Mouse (Mus musculus): ENCODE measurements around the gene Ubc. TPM values are rescaled to one million over a fixed set of nuclear protein-coding genes. Genes with fewer than 3 reads are reported as not detected.

Gene Ubc
- polyA plus RNA-seq, 1 experiment from 2014 or later = 1,042 TPM

DNA sequence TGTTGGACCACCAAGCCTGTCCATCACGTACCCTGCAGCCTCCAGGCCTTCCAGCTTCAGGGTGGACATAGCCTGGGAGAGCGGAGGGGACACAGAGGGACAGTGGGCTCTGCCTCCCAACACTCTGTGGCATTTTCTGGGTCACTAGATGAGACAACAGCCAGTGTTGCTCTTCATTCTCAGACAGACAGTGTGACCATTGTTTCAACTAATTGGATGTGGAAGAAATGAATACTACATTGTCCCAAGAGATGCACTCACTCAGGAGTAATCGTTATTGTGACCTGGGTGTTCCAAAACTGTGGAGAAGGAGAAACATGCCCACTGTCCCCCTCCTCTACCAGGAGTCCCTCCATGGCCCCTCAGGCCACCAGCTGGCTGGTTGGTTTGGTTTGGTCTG is 40.6 kb downstream of the Ubc start:
- 72% methylated on average over 3 of the region's 3 CpGs for WGBS
- Histone ChIP-seq H3K9ac (ENCODE audit: low read length) (no peak overlapping the region), H3K9me3 (ENCODE audit: control insufficient read depth, low read length) (no peaks in the 10 kb centered on the region), H3K4me1 (replicated peaks; ENCODE audit: control insufficient read depth, insufficient read depth, low read length) (no peaks in the 10 kb centered on the region), H3K27me3 (ENCODE audit: control insufficient read depth, insufficient read depth, low read length) (no peaks in the 10 kb centered on the region), H3K36me3 (ENCODE audit: control insufficient read depth, insufficient read depth, low read length) (no peaks in the 10 kb centered on the region), H3K4me2 (ENCODE audit: low read depth, low read length, severe bottlenecking) (no peak overlapping the region), H3K27ac (ENCODE audit: low read depth, low read length) (no peak overlapping the region), H3K4me3 (ENCODE audit: low read depth, low read length) (no peak overlapping the region)
- DNase-seq (ENCODE audit: low spot score) (no peak), ATAC-seq (replicated peaks; ENCODE audit: low FRiP score) (no peak)

DNA sequence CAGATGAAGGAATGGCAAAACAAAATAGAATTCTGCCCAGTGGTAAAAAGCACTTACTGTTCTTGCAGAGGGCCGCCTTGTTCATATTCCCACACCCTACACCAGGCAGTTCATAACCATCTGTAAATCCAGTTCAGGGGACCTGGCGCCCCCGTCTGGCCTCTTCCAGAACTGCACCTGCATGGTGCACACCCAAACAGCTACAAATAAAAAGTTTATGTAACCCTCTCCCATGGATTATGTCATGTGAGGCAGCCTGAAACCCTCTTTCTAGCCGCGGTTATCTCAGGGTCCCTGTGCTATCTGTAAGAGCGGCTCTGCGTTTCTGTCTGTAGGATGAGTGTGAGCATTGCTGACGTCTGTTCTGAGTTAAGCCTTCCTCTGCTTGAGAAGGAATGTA is 41.5 kb downstream of the Ubc start:
- 39% methylated on average over 8 of the region's 8 CpGs for WGBS
- DNase-seq (ENCODE audit: low spot score) = peak; percentile 76
- H3K27me3 ChIP-seq (ENCODE audit: control insufficient read depth, insufficient read depth, low read length) = no peaks in the 10 kb centered on the region

DNA sequence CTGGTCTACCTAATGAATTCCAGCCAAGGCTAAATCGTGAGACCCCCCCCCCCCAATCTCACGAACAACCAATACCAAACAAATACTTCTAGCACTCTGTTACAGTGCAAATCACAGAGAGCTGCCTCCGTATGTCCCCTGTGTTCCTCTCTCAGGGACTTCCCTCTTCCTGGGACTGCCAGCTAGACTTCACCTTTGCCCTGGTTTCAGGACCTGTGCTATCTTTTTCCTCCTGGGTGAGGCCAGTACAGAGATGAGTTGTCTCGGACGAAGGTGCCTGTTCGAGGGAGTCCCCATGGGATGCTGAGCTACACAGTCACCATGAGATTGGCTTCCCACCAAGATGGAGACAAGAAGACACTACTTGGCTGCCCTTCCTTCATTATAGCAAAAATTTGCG is 41.9 kb downstream of the Ubc start:
- no peak overlapping the region for H3K27ac ChIP-seq (ENCODE audit: low read depth, low read length)
- H3K9ac ChIP-seq (ENCODE audit: low read length) = no peak overlapping the region
- H3K36me3 ChIP-seq (ENCODE audit: control insufficient read depth, insufficient read depth, low read length) = no peaks in the 10 kb centered on the region
- DNase-seq (ENCODE audit: low spot score) (no peak), ATAC-seq (replicated peaks; ENCODE audit: low FRiP score) (no peak)
- H3K4me1 ChIP-seq (replicated peaks; ENCODE audit: control insufficient read depth, insufficient read depth, low read length) = no peaks in the 10 kb centered on the region
- H3K27me3 ChIP-seq (ENCODE audit: control insufficient read depth, insufficient read depth, low read length) = no peaks in the 10 kb centered on the region
- H3K4me2 ChIP-seq (ENCODE audit: low read depth, low read length, severe bottlenecking) = no peak overlapping the region
- no peak overlapping the region for H3K4me3 ChIP-seq (ENCODE audit: low read depth, low read length)
- 77% methylated on average over 7 of the region's 7 CpGs for WGBS
- no peaks in the 10 kb centered on the region for H3K9me3 ChIP-seq (ENCODE audit: control insufficient read depth, low read length)

More for the DNA sequence above, 41.5 kb downstream of the Ubc start:
- H3K4me3 ChIP-seq (ENCODE audit: low read depth, low read length) = no peak overlapping the region
- H3K9ac ChIP-seq (ENCODE audit: low read length) = no peak overlapping the region
- ATAC-seq (replicated peaks; ENCODE audit: low FRiP score) = no peak
- H3K36me3 ChIP-seq (ENCODE audit: control insufficient read depth, insufficient read depth, low read length) = no peaks in the 10 kb centered on the region
- no peaks in the 10 kb centered on the region for H3K9me3 ChIP-seq (ENCODE audit: control insufficient read depth, low read length)
- no peaks in the 10 kb centered on the region for H3K4me1 ChIP-seq (replicated peaks; ENCODE audit: control insufficient read depth, insufficient read depth, low read length)
- no peak overlapping the region for H3K27ac ChIP-seq (ENCODE audit: low read depth, low read length)
- H3K4me2 ChIP-seq (ENCODE audit: low read depth, low read length, severe bottlenecking) = no peak overlapping the region

DNA sequence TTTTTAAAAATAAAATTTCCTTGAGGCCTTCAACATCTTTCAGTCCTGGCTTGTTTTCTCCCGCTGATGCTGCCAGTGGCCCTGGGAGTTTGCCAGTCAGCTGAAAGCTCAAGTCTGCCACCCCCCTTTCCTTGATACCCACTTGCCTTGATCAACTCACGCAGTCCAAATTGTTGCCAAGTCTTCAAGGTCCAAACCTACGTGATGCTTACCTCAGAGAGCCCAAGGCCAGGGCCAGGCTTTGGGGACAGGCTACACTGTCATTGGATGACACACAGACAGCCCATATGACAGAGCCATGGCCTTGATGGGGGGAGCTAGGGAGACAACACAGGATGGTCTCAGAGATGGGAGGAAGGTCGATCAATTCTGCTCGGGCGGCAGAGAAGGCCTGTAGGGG is 45.7 kb downstream of the Ubc start:
- Histone ChIP-seq H3K27me3 (ENCODE audit: control insufficient read depth, insufficient read depth, low read length) (no peaks in the 10 kb centered on the region), H3K27ac (ENCODE audit: low read depth, low read length) (no peak overlapping the region), H3K9ac (ENCODE audit: low read length) (no peak overlapping the region), H3K9me3 (ENCODE audit: control insufficient read depth, low read length) (no peaks in the 10 kb centered on the region), H3K36me3 (ENCODE audit: control insufficient read depth, insufficient read depth, low read length) (no peaks in the 10 kb centered on the region), H3K4me2 (ENCODE audit: low read depth, low read length, severe bottlenecking) (no peak overlapping the region), H3K4me1 (replicated peaks; ENCODE audit: control insufficient read depth, insufficient read depth, low read length) (peaks cover 13% of the 10 kb centered on the region), H3K4me3 (ENCODE audit: low read depth, low read length) (no peak overlapping the region)
- WGBS = 94% methylated on average over 6 of the region's 6 CpGs
- no peak for ATAC-seq (replicated peaks; ENCODE audit: low FRiP score)
- no peak for DNase-seq (ENCODE audit: low spot score)

GRCm38 (mm10) chr5:125341459-125342090 is 48.4 kb downstream of the Ubc start:
- Histone ChIP-seq H3K36me3 (ENCODE audit: control insufficient read depth, insufficient read depth, low read length) (no peaks in the 10 kb centered on the region), H3K4me2 (ENCODE audit: low read depth, low read length, severe bottlenecking) (peak overlapping the region; percentile 90; the same call in 1 of the 2 replicates), H3K4me1 (replicated peaks; ENCODE audit: control insufficient read depth, insufficient read depth, low read length) (peaks cover 16% of the 10 kb centered on the region), H3K9me3 (ENCODE audit: control insufficient read depth, low read length) (no peaks in the 10 kb centered on the region), H3K4me3 (ENCODE audit: low read depth, low read length) (no peak overlapping the region), H3K9ac (ENCODE audit: low read length) (peak overlapping the region; percentile 12; the same call in 1 of the 2 replicates), H3K27ac (ENCODE audit: low read depth, low read length) (no peak overlapping the region), H3K27me3 (ENCODE audit: control insufficient read depth, insufficient read depth, low read length) (no peaks in the 10 kb centered on the region)
- DNase-seq (ENCODE audit: low spot score) (no peak), ATAC-seq (replicated peaks; ENCODE audit: low FRiP score) (no peak)
- 60% methylated on average over 14 of the region's 14 CpGs for WGBS

- Histone ChIP-seq H3K9ac (ENCODE audit: low read length) (peak within 1 kb of the TSS; percentile 47), H3K27me3 (ENCODE audit: control insufficient read depth, insufficient read depth, low read length) (no peaks in the 10 kb centered on the region), H3K4me2 (ENCODE audit: low read depth, low read length, severe bottlenecking) (peak within 1 kb of the TSS; percentile 90), H3K9me3 (ENCODE audit: control insufficient read depth, low read length) (no peaks in the 10 kb centered on the region), H3K4me1 (replicated peaks; ENCODE audit: control insufficient read depth, insufficient read depth, low read length) (peaks cover 16% of the 10 kb centered on the region), H3K4me3 (ENCODE audit: low read depth, low read length) (peak within 1 kb of the TSS; percentile 71), H3K27ac (ENCODE audit: low read depth, low read length) (no peak within 1 kb of the TSS), H3K36me3 (ENCODE audit: control insufficient read depth, insufficient read depth, low read length) (no peaks in the 10 kb centered on the region)
- peak; percentile 88 for ATAC-seq (replicated peaks; ENCODE audit: low FRiP score)
- peak; percentile 94 for DNase-seq (ENCODE audit: low spot score)
- under 1% methylated on average over 33 of the region's 42 CpGs for WGBS
Observed at GRCm38 (mm10) chr5:125340547-125341262, 49.3 kb downstream of the Ubc start, which contains the start of gene Scarb1. Gene Scarb1, minus strand, starts transcription at chr5:125341094.

DNA sequence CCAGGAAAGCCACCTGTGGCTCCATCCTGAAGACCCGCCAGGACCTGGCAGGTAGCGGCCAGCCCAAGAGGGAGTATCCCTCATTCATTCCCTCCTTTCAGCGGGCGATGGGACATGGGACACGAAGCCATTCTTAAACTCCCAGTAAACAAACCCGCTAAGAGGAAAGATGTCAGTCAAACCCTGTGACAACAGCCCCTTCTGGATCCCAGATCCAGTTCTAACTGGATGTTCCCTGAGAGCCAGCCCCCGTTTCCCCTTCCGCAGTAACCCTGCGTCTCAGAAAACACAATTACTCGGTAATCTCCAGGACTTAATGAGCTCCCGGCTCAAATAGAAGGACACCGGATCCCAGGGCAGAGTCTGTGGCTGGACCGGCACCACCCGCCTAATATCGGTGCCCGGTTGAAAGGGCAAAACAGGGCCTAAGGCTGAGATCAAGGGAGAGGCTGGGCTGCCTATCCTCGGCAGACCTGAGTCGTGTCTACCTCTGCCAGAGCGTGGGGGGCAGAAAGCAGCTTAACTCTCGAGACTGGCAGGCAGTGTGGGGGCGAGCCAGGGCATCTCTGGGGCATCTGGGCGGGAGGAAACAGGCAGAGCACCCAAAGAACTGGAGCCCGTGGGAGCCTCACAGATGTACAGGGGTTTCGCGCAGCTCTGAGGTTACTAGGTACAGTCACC is 50.0 kb downstream of the Ubc start:
- no peaks in the 10 kb centered on the region for H3K27me3 ChIP-seq (ENCODE audit: control insufficient read depth, insufficient read depth, low read length)
- H3K9me3 ChIP-seq (ENCODE audit: control insufficient read depth, low read length) = no peaks in the 10 kb centered on the region
- peak overlapping the region; percentile 47 for H3K9ac ChIP-seq (ENCODE audit: low read length)
- no peaks in the 10 kb centered on the region for H3K36me3 ChIP-seq (ENCODE audit: control insufficient read depth, insufficient read depth, low read length)
- ATAC-seq (replicated peaks; ENCODE audit: low FRiP score) (peak; percentile 42), DNase-seq (ENCODE audit: low spot score) (no peak)
- H3K4me2 ChIP-seq (ENCODE audit: low read depth, low read length, severe bottlenecking) = peak overlapping the region; percentile 90
- peaks cover 16% of the 10 kb centered on the region for H3K4me1 ChIP-seq (replicated peaks; ENCODE audit: control insufficient read depth, insufficient read depth, low read length)
- peak overlapping the region; percentile 71 for H3K4me3 ChIP-seq (ENCODE audit: low read depth, low read length)
- H3K27ac ChIP-seq (ENCODE audit: low read depth, low read length) = no peak overlapping the region
- WGBS = 2% methylated on average over 25 of the region's 25 CpGs

DNA sequence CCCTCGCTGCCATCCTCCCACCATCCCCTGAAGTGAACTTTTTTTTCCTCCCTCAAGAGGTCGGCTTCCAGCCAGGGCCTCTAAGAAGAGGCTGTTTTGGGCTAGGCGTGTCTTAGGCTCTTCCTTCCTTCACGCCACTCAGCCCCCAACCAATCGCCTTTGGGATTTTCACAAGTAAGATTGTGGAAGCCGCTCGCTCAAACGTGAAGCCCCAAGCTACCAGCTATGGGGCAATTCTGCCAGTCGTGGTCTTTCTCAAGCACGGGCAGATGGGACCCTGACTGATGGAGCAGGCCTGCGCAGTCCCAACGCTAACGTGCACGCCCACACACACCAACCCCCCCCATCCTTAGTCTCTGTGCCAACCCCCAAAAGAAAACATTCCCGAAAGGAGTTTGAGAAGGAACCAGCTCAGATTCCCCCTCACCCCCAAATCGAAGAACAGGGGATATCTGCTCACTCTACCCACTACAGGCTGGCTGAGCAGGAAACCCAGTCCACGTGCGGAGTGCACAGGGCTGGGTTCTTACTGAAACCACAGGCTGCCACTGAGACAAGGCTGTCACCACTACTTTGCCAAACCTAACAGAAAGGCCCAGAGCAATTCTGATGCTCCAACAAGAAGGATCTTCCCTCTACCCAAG is 50.8 kb downstream of the Ubc start:
- no peaks in the 10 kb centered on the region for H3K27me3 ChIP-seq (ENCODE audit: control insufficient read depth, insufficient read depth, low read length)
- H3K4me1 ChIP-seq (replicated peaks; ENCODE audit: control insufficient read depth, insufficient read depth, low read length) = peaks cover 16% of the 10 kb centered on the region
- H3K4me3 ChIP-seq (ENCODE audit: low read depth, low read length) = peak overlapping the region; percentile 71
- DNase-seq (ENCODE audit: low spot score) = peak; percentile 68
- H3K36me3 ChIP-seq (ENCODE audit: control insufficient read depth, insufficient read depth, low read length) = no peaks in the 10 kb centered on the region
- H3K27ac ChIP-seq (ENCODE audit: low read depth, low read length) = 0 out of 2 replicates have a peak overlapping the region, but pooled peaks have one; percentile 15
- peak overlapping the region; percentile 90 for H3K4me2 ChIP-seq (ENCODE audit: low read depth, low read length, severe bottlenecking)
- H3K9me3 ChIP-seq (ENCODE audit: control insufficient read depth, low read length) = no peaks in the 10 kb centered on the region
- H3K9ac ChIP-seq (ENCODE audit: low read length) = peak overlapping the region; percentile 47; the same call in 1 of the 2 replicates
- 4% methylated on average over 18 of the region's 18 CpGs for WGBS
- no peak; the same call in 1 of the 2 replicates for ATAC-seq (replicated peaks; ENCODE audit: low FRiP score)
